Mouse (Mus musculus): ENCODE measurements around the gene Nmrk2. TPM values are rescaled to one million over a fixed set of nuclear protein-coding genes. Genes with fewer than 3 reads are reported as not detected.
A peak's percentile ranks its signal among the peaks of the same experiment; 100 is the strongest.
"Not testable (repeated sequence)": the region's sequence is repeated elsewhere in the genome, so short reads cannot be mapped to it uniquely, and the experiment has no call there.

Nmrk2 gene
- polyA plus RNA-seq, 1 experiment from 2014 or later, result not detected

DNA sequence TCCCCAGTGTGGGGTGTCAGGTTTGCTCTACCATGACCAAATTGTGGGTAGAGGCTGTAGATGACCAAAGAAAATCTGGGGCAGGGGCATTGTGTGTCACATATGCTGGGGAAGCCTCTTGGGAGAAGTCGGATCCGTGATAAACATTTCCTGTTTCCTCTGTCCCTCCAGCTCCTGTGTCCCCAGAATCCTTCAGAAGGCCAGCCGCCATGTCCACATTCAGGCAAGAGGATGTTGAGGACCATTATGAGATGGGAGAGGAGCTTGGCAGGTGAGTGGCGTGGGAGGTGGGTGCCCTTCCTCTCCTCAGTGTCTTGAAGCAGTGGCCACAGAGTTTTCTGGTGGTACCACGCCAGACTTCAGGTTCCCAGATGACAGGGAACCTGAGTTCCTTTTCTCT, 18.0 kb downstream of the Nmrk2 start, which contains the start of gene 4930442H23Rik:
4930442H23Rik (minus strand) TSS at position 45 of the 400 bp plus-strand sequence.
- DNase-seq (ENCODE audit: low spot score) (no peak), ATAC-seq (replicated peaks; ENCODE audit: low FRiP score, low read depth) (no peak)
- Histone ChIP-seq H3K9ac (ENCODE audit: low read depth, low read length) (peak within 1 kb of the TSS; percentile 73), H3K9me3 (replicated peaks; ENCODE audit: low read length) (no peaks in the 10 kb centered on the region), H3K27me3 (ENCODE audit: insufficient read depth, low read length) (no peaks in the 10 kb centered on the region), H3K4me2 (ENCODE audit: low read length) (peak within 1 kb of the TSS; percentile 59), H3K27ac (peak within 1 kb of the TSS; percentile 77), H3K4me1 (replicated peaks; ENCODE audit: insufficient read depth, low read length) (peaks cover 4% of the 10 kb centered on the region; the same call in 1 of the 2 replicates), H3K36me3 (ENCODE audit: insufficient read depth, low read length) (peaks cover 45% of the 10 kb centered on the region), H3K4me3 (replicated peaks; ENCODE audit: low read depth, low read length) (peak within 1 kb of the TSS; percentile 56)
- WGBS, result 77% methylated on average over 5 of the region's 5 CpGs
- no peak for TF ChIP-seq CTCF (IDR thresholded peaks at IDR 0.05; ENCODE audit: low read depth)

DNA sequence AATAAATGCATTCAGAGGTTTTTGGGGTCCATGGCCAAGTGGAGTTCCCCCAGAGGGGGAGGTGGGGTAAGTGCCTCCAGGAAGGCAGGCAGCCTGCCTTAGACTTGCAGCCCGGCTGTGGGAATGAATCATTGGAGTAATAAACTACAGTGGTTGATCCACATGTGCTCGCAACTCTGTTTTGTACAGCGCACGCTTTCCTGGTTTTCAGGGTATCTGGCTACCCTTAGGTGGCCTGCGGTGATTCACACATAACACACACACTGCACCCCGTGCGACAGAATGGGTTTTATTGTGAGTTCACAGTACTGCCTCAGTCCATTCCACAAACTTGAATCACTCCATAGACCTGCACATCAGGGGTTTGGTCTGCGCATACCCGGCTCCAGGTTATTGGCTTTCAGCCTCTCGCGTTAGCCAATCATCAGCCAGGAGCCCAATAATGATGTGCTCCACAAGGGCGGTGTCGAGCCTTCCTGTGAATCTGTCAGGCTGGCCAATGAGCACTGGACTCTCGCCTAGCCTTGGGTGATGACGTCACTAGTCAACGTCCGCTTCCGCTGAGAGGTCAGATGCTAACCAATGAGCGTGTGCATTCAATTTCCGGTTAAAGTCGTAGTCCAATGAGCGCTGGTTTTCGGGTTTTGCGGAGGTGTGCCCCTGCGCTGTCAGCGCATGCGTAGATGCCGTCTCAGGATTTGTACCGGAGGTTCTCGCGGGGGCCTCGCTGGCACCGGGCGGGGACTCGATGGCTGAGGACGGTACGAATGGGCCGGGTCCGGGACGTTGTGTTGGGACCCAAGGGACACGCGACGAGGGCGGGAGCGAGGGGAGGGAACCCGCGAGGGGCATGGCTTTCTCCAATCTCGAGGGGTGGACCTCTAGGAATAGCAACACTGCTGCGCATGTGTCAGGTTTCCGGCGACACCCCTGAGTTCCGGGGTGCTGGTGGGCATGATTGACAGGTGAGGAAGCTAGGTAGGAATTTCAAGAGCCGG, 19.2 kb downstream of the Nmrk2 start, which contains the start of gene Dapk3:
Dapk3 (plus strand) TSS at position 670 of the 998 bp plus-strand sequence.
- WGBS, result 5% methylated on average over 53 of the region's 53 CpGs
- Histone ChIP-seq H3K27ac (peak within 1 kb of the TSS; percentile 77), H3K4me2 (ENCODE audit: low read length) (peak within 1 kb of the TSS; percentile 59), H3K36me3 (ENCODE audit: insufficient read depth, low read length) (peaks cover 55% of the 10 kb centered on the region), H3K9me3 (replicated peaks; ENCODE audit: low read length) (no peaks in the 10 kb centered on the region), H3K4me3 (replicated peaks; ENCODE audit: low read depth, low read length) (peak within 1 kb of the TSS; percentile 56), H3K27me3 (ENCODE audit: insufficient read depth, low read length) (no peaks in the 10 kb centered on the region), H3K9ac (ENCODE audit: low read depth, low read length) (peak within 1 kb of the TSS; percentile 73), H3K4me1 (replicated peaks; ENCODE audit: insufficient read depth, low read length) (peaks cover 11% of the 10 kb centered on the region; the same call in 1 of the 2 replicates)
- DNase-seq (ENCODE audit: low spot score) (peak; percentile 100), ATAC-seq (replicated peaks; ENCODE audit: low FRiP score, low read depth) (peak; percentile 94)
- no peak for TF ChIP-seq CTCF (IDR thresholded peaks at IDR 0.05; ENCODE audit: low read depth)

DNA sequence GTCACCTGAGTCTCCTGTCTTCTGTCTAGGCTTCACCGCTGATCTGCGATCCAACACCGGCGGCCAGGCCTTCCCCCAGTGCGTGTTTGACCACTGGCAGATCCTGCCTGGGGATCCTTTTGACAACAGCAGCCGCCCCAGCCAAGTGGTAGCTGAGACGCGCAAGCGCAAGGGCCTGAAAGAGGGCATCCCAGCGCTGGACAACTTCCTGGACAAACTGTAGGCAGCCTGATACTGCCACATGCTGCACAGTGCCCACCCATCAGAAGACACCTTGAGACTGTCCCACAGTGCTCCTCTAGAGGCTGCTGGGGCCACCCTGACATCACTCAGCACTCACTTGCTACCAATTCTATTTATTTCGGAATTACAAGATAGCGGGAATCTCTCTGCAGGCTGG, 20.0 kb downstream of the Nmrk2 start:
- 0 out of 2 replicates have a peak overlapping the region, but pooled peaks have one; percentile 26 for H3K27ac ChIP-seq
- DNase-seq (ENCODE audit: low spot score); H3K4me3 ChIP-seq (replicated peaks; ENCODE audit: low read depth, low read length); H3K4me2 ChIP-seq (ENCODE audit: low read length); H3K9me3 ChIP-seq (replicated peaks; ENCODE audit: low read length); H3K9ac ChIP-seq (ENCODE audit: low read depth, low read length); ATAC-seq (replicated peaks; ENCODE audit: low FRiP score, low read depth); H3K27me3 ChIP-seq (ENCODE audit: insufficient read depth, low read length): not testable (repeated sequence)
- H3K4me1 ChIP-seq (replicated peaks; ENCODE audit: insufficient read depth, low read length), result peaks cover 13% of the 10 kb centered on the region; the same call in 1 of the 2 replicates
- 75% methylated on average over 12 of the region's 12 CpGs for WGBS
- peaks cover 49% of the 10 kb centered on the region for H3K36me3 ChIP-seq (ENCODE audit: insufficient read depth, low read length)

GRCm38 (mm10) chr10:81180946-81181345, 20.9 kb downstream of the Nmrk2 start:
- no peak for ATAC-seq (replicated peaks; ENCODE audit: low FRiP score, low read depth)
- DNase-seq (ENCODE audit: low spot score), result no peak
- Histone ChIP-seq H3K36me3 (ENCODE audit: insufficient read depth, low read length) (peaks cover 46% of the 10 kb centered on the region), H3K27ac (no peak overlapping the region), H3K4me1 (replicated peaks; ENCODE audit: insufficient read depth, low read length) (peaks cover 13% of the 10 kb centered on the region; the same call in 1 of the 2 replicates), H3K4me2 (ENCODE audit: low read length) (no peak overlapping the region), H3K9ac (ENCODE audit: low read depth, low read length) (no peak overlapping the region), H3K4me3 (replicated peaks; ENCODE audit: low read depth, low read length) (no peak overlapping the region), H3K9me3 (replicated peaks; ENCODE audit: low read length) (no peaks in the 10 kb centered on the region), H3K27me3 (ENCODE audit: insufficient read depth, low read length) (no peaks in the 10 kb centered on the region)
- 91% methylated on average over 13 of the region's 13 CpGs for WGBS
- TF ChIP-seq CTCF (IDR thresholded peaks at IDR 0.05; ENCODE audit: low read depth), result no peak

- Histone ChIP-seq H3K9ac (ENCODE audit: low read depth, low read length) (no peak overlapping the region), H3K4me3 (replicated peaks; ENCODE audit: low read depth, low read length) (no peak overlapping the region), H3K27ac (no peak overlapping the region), H3K4me1 (replicated peaks; ENCODE audit: insufficient read depth, low read length) (peaks cover 9% of the 10 kb centered on the region; the same call in 1 of the 2 replicates), H3K9me3 (replicated peaks; ENCODE audit: low read length) (no peaks in the 10 kb centered on the region), H3K27me3 (ENCODE audit: insufficient read depth, low read length) (no peaks in the 10 kb centered on the region), H3K4me2 (ENCODE audit: low read length) (no peak overlapping the region), H3K36me3 (ENCODE audit: insufficient read depth, low read length) (peaks cover 46% of the 10 kb centered on the region)
- WGBS, result 90% methylated on average over 32 of the region's 32 CpGs
- peak; percentile 15; the same call in 1 of the 2 replicates for TF ChIP-seq CTCF (IDR thresholded peaks at IDR 0.05; ENCODE audit: low read depth)
- ATAC-seq (replicated peaks; ENCODE audit: low FRiP score, low read depth) (no peak), DNase-seq (ENCODE audit: low spot score) (no peak)
Measured at GRCm38 (mm10) chr10:81179451-81180342, 22.2 kb downstream of the Nmrk2 start.
